Mouse (Mus musculus) erythroid progenitor cell, adult 5-6 weeks (primary cell): ENCODE measurements around the gene Srp68. TPM values are rescaled to one million over a fixed set of nuclear protein-coding genes. Genes with fewer than 3 reads are reported as not detected.
"Not testable (repeated sequence)": the region's sequence is repeated elsewhere in the genome, so short reads cannot be mapped to it uniquely, and the experiment has no call there.

Experiments
- ATAC-seq: replicated peaks from 2 replicates; pipeline ENCODE4 v1.8.0; 2016; ENCODE audit warnings: moderate number of reproducible peaks, mild to moderate bottlenecking, moderate TSS enrichment, inconsistent platforms; ENCODE audit not compliant: poor library complexity, low FRiP score, severe bottlenecking
- total RNA-seq, 2 experiments: library from RNA; stranded (forward) in 1 of 2; stranded (reverse) in 1 of 2; fragments of 150-400 nt in 1 of 2; fragments of 186-747, 209-891 nt in 1 of 2; gene quantifications; 2 replicates each; pipeline versions ENCODE4 v1.2.3 to v1.2.4; 2015 to 2017; ENCODE audit warnings: low replicate concordance in 2 of 2

Gene Srp68
- total RNA-seq, 2 experiments from 2014 or later = 18.2 to 18.9 TPM

DNA sequence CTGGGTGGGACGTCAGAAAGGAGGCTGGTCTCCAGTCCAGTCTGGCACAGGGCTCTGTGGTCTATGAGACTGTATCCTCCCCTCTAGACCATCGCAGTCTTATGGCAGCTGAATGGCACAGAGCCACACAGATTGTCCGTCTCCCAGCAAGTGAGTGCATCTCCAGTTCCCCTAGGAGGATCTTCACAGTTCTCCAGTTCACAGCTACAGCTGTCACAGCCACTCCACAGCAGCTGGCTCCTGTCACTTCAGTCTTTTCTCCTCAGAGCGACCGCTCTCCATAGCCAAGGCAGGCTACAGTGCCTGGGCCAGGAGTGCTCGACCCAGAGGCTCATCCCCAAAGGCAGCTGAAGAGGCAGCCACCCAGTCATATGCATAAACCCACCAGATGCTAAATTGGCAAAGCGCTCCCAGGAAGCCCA is 11.8 kb upstream of the Srp68 start:
- ATAC-seq = no peak

DNA sequence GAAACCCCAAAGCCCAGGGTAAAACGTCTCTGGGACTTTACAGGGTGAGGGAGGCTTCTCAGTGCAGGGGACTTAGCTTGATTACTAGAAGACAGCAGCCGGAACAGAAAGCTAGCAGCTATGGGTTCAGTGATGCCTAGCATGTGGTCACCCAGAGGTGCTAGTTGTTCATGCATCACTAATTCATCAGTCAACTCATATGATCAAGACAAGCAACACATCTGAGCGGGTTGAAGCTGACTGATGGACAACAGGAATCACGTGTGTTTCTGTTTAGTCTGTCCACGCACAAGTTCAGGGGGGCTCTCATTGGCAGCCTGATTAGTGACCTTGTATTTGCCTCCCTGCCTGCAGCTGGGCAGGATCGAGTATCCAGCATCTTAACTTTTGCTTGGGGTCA is 10.0 kb upstream of the Srp68 start:
- ATAC-seq = no peak

DNA sequence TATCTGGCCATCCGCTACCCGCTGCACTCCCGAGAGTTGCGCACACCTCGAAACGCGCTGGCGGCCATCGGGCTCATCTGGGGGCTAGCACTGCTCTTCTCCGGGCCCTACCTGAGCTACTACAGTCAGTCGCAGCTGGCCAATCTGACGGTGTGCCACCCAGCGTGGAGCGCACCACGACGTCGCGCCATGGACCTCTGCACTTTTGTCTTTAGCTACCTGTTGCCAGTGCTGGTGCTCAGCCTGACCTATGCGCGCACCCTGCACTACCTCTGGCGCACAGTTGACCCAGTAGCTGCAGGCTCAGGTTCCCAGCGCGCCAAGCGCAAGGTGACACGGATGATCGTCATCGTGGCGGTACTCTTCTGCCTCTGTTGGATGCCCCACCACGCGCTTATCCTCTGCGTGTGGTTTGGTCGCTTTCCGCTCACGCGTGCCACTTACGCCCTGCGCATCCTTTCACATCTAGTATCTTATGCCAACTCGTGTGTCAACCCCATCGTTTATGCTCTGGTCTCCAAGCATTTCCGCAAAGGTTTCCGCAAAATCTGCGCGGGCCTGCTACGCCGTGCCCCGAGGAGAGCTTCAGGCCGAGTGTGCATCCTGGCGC is 9.0 kb upstream of the Srp68 start:
- ATAC-seq = no peak

DNA sequence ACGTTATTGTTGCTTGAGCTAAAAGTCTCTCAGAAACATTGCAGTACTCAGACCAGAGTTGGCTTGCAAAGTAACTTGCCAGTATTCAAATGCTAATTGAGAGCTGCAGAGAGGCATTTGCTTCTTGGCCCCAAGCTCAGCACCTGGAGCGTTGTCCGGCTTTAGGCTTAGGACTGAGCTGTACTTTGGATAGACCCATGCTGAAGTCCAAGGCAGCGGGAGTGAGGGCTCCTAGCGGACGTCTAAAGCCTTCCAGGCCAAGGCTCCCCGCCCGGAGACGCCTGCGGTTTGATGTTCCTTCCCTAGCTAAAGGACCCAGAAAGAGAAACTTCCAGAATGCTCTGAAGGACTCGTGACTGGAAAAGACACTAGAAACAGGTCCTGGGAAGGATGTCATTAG is 8.1 kb upstream of the Srp68 start:
- ATAC-seq = no peak

DNA sequence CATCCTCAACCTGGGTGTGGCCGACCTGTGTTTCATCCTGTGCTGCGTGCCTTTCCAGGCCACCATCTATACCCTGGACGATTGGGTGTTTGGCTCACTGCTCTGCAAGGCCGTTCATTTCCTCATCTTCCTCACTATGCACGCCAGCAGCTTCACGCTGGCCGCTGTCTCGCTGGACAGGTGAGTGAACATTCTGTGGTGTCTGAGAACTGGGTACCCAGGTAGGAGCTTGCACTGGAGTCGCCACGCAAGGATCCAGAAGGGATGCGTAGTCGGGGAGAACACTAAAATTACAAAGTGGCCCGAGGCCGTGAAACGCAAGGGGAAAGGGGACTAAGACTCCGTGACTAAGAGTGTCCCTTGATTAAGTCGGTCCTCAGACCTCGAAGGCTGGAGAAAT is 7.7 kb upstream of the Srp68 start:
- ATAC-seq = no peak

DNA sequence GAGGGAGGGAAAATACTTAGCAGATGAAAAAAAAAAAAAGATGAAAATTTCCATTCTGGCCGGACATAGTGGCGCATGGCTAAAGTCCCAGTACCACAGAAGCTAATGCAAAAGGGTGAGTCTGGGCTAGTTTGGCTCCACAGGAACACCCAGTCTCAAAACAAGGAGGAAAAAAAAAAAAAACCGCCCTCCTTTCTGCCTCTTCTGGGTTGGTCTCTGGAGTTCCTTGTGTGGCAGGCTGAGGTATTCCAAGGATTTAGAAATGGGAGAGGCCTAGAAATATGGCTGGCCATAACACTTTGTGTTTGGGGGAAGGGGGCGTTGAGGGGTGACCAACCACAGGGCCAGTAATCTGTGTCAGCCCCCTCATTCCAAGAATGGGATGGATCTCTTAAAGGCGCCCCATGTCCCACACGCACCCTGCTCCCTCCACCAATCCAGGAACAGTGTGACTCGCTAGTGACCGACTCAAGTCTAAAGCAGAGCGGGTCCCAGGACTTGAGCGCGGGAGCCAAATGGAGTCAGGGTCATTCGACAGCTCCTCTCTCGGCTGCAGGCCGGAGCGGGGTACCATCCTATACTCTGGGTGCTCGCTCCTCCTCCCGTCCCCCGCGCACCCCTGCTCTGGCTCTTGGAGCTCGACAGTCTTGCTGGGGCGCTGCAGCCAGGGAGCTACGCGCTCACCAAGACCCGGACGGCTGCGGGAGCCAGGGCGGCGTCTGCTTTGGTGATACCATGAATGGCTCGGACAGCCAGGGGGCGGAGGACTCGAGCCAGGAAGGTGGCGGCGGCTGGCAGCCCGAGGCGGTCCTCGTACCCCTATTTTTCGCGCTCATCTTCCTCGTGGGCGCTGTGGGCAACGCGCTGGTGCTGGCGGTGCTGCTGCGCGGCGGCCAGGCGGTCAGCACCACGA is 7.0 kb upstream of the Srp68 start, which contains the start of gene Galr2:
Galr2 (plus strand) TSS at position 189 of the 913 bp plus-strand sequence.
- no peak for ATAC-seq

DNA sequence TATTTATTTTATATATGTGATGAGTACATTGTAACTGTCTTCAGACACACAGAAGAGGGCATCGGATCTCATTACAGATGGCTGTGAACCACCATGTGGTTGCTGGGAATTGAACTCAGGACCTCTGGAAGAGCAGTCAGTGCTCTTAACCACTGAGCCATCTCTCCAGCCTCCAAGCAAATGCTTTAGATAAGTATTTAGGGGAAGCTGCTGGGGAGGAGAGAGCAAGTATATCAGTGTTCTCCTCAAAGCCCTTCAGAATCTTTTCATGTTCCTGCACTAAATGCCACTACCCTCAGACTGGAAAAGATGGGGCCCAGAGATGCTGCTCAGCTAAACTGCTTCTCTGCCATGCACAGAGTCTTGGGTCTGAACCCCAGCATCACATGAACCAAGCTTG is 3.2 kb upstream of the Srp68 start:
- not testable (repeated sequence) for ATAC-seq

DNA sequence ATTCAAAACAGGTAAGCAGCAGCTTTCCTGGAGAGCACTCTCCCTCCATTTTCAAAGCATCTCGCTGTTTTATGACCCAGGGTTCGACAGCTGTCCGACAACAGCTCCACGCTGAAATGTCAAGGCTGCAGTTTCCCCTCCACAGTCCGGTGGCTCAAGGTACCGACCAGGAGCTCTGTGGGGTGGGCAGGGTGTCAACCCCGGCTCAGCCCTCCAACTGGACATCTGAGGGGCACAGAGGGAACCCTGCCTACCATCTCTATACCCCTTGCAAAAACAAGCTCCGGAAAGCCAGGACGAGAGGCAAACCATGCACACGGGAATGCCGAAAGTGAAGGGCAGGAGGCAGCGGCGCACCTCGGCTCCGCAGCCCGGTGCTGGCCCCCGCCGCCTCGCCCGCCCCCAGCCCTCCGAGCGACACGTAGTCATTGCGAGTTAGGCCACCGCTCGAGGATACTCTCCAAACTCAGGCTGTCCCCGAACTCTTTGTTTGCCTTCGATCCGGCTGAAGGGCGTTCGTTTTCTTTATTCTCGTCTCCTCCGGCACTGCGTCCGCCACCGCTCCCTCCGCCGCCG is 460 bp downstream of the Srp68 start:
- ATAC-seq = peak; percentile 60

DNA sequence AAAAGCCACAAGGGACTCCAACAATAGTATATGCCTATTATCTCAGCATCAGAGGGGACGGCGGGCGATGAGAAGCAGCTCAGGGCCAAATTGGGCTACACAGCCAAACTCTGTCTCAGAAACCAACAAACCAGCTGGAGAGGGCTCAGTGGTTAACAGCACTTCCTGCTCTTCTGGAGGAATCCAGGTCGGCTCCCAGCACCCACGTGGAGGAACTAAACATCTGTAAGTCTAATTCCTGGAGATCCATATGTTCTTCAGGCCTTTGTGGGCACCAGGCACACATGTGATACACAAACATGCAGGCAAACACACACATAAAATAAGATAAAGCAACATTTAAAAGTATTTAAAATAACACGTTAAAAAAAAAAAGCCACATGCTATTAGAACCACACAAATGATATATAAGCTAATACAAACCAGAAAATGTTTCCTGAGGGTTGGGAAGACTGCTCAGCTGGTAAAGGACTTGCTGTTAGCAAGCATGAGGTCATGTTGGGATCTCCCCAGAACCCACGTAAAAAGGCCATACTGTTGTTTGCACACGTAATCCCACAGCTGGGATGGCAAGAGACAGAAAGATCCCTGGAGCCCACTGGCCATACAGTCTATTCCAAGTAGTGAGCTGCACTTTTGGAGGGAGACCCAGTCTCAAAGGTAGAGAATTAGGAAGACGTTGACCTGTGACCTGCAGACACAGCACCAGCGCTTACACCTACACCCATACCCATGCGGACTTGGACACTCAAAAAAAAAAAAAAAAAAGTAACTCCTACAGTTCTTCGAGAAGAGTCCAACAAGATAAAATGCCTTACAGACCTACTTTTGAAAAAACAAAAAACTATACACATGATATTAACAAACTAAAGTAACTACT is 1.2 kb downstream of the Srp68 start:
- ATAC-seq = no peak

DNA sequence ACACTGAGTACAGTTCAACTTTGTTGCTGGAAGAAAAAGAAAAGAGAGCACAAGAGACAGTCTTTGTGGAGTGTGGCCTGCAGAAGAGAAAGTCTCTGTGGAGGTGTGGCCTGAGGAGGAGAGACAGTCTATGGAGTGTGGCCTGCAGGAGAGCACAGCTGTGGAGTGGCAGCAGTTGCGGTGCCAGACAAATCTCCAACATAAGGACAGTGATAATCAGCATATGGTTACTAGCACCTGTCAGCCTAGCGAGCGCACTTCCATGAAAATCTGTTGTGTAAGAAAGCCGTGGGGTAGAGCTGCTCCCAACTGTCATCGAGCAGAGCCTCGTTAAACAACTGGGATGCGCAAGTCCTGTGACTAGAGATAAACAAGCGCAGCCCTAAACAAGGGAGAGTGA is 4.5 kb downstream of the Srp68 start:
- no peak for ATAC-seq

DNA sequence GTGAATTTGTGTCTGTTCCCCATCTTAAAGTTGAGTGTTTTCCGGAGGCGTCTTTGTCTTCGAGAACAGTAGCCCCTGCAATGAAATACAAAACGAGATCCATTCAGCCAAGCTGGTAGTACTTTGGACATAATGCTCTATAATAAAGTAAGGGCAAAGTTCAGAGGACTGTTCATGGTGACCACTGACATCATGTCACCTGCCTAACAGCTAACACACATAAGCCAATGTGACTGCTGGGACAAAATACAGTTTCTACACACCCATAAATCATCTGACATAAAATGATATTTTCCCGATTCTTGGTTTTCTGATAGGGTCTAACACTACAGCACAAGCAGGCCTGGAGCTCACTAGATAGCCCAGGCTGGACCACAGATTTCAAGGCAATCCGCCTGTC is 5.7 kb downstream of the Srp68 start:
- no peak for ATAC-seq

DNA sequence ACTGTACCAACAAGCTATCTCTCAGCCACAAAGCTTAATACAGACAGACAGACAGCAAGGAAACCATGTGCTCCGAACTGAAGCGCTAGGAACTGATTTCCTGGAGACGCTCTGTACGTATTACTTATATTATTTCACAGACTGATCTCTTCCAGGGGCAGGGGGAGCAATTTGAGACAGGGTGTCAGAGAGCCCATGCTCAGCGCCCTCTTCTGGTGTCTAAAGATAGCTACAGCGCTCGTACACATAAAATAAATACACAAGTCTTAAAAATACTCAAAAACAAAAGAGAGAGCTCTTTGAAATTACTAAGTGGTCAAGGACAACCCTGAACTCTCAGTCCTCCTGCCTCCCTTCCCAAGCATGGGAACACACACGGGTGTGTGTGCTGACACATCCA is 6.4 kb downstream of the Srp68 start:
- ATAC-seq = no peak

DNA sequence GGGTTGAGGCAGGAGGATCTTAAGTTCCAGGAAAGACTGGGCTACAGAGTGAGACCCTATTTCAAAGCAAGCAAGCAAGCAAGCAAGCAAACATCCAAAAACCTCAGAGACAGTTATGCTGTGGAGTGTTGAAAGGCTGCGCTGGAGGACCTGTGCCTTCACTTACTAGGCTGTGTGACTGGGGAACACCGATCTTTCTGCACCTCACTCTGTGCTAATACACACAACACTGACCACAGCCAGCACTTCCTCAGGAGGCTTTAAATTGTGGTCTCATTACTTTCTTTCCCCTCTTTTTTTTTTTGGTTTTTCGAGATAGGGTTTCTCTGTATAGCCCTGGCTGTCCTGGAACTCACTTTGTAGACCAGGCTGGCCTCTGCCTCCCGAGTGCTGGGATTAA is 8.2 kb downstream of the Srp68 start:
- no peak for ATAC-seq

DNA sequence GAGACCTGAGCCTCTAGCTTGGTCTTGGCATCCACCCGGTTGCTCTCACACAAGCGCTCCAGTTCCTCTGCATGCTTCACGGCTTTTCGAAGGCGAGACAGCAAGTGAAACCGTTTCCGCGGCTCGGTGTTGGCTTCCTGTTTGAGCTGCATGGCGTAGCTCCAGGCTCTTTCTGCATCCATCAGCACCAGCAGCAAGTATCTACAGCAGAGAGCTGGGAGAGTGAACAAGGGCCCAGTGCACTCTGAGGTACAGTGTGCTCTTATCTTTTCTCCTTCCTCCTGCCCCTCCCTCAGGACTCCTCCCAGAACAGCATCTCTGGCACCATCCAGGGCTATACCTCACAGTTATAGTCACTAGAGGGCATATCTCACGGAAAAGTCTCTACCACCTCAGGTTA is 8.7 kb downstream of the Srp68 start:
- peak; percentile 96 for ATAC-seq

DNA sequence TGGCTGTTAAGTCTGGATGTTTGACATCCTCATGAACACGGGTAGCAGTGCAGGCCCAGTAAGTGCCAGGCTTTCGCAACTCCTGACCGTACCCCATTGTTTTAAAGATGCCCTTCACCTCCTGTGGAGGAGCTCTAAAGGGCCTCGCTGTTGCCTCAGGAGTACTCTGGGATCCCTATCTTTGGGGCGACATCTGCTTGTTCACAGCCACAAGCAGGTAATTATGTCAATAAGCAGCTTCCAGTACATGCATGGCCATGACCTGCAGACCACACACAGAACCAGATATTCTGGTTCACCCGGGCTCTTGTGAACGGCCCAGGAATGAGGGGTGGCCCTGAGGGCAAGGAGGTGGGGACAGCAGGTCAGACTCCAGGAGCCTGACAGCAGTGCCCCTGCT is 13.8 kb downstream of the Srp68 start:
- ATAC-seq = no peak

DNA sequence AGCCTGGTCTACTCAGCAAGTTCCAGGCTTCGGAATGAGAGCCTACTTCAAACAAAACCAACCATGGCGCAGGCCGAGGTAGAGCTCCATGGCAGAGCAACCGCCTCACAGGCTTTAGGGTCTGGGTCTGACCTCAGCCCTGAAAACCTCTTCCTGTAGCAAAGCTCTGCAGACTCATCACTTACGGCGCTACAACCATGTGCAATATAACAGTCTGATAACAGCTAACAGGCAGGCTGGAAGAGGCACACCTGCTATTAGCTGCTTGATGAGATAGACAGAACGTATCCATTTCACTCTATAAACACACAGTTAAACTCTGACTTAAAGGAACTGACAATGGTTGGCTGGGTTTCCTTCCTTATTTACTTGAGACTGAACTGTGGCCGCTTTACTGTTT is 14.6 kb downstream of the Srp68 start:
- 0 out of 2 replicates have a peak, but pooled peaks have one; percentile 26 for ATAC-seq

DNA sequence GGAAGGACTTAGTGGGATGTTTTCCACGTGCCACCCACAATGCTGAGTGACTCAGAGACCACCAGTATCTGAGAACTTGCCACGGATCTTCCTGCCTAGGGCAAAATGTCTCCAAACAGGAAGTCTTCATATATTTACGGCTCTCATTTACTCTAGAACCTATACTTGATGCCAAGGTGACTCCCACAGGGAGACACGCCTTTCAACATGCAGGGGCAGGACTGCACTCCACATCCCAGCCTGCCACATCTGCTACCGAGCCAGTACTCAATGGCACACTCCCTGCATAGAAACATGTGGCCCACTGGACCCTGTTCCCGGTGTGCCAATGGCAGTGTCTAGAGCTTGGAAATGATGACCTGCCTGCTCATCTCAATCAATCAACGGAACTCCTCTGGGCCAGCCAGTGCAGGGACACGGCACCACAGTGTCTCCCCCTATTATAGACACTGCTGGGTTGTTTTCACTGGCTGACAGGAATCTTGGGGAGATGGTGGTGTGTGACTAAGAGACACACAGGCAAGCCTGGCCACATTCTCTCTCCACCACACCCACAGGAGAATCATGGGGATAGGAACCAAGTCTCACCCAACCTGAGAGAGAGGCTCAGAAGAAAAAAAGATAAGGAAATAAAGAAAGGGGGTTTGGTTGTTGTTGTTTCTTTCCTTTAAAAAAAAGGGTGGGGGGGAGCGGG is 17.9 kb downstream of the Srp68 start:
- no peak for ATAC-seq

DNA sequence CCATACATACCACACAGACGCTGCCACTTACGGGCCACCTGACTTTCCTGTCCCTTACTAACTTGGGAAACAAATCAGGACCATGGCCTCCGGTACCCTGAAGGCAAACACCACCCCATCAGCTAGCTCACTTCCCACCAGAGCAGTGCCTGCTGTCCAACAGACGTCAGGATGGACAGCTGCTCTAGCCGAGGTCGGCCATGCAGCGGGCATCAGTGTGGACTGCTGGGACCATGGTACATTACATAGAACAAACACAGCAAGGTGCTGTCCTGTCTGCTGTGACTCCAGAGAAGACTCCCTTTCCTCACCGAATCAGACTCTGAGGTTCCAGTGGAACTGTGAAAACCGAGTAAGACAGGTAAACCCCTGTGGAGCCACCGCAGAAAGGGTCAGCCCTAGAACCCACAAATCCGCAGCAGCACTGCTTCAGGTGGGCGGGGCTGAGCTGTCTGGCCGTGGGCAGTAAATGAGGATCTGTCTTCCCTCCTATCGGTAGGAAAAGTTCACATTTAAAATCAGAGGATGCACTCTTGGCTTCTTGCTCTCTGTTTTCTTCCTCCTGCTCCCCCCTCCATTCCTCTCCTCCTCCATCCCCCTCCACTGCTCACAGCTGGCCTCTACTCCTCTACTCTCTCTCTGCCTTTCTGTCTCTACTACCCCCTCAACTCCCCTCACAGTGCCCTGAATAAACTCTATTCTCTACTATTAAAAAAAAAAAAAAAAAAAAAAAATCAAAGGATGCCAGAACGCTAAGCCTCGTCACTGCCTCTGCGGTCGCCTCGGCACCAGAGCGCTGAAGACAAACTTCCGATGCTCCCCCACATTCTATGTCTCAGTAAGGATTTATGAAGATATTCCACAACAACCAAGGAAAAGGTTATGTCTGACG is 18.7 kb downstream of the Srp68 start:
- ATAC-seq = no peak
